Mouse (Mus musculus) heart, adult 2 months (tissue): Measurements from ENCODE around the gene Tesk2. TPM values are rescaled to one million over a fixed set of nuclear protein-coding genes. Genes with fewer than 3 reads are reported as not detected.

Source experiments
- DNase-seq, 2 experiments: peaks; one replicate each; pipeline ENCODE4 v3.0.0; 2021
- H3K27ac ChIP-seq: fragments of 200-600 bp; 2 replicates; pipeline ENCODE4 v1.8.1; 2022
- H3K27me3 ChIP-seq: fragments of 200-500 bp; 2 replicates; pipeline ENCODE4 v1.6.1; 2012; ENCODE audit warnings: mild to moderate bottlenecking, low read length, inconsistent platforms, mixed read lengths; ENCODE audit not compliant: control insufficient read depth, insufficient read depth
- H3K36me3 ChIP-seq: fragments of 200-500 bp; 2 replicates; pipeline ENCODE4 v1.6.1; 2012; ENCODE audit warnings: low read length, inconsistent platforms; ENCODE audit not compliant: control insufficient read depth, insufficient read depth
- H3K4me1 ChIP-seq: fragments of 200-500 bp; 2 replicates; pipeline ENCODE4 v1.6.1; 2011; ENCODE audit warnings: low read length; ENCODE audit not compliant: control insufficient read depth, insufficient read depth
- H3K4me3 ChIP-seq: fragments of 200-600 bp; 2 replicates; pipeline ENCODE4 v1.8.1; 2022
- H3K79me2 ChIP-seq: fragments of 200-500 bp; replicated peaks from 2 replicates; pipeline ENCODE4 v1.6.1; 2012; ENCODE audit warnings: mild to moderate bottlenecking, inconsistent platforms, low read length, moderate library complexity, mixed read lengths; ENCODE audit not compliant: control insufficient read depth, insufficient read depth
- H3K9ac ChIP-seq: fragments of 200-500 bp; 2 replicates; pipeline ENCODE4 v1.6.1; 2012; ENCODE audit warnings: low read depth, mild to moderate bottlenecking, control low read depth, inconsistent platforms, low read length, mixed read lengths
- CTCF ChIP-seq: fragments of 200-600 bp; IDR thresholded peaks from 2 replicates; pipeline ENCODE4 v1.8.1; 2022; ENCODE audit warnings: antibody characterized with exemption, mild to moderate bottlenecking, moderate library complexity
- EP300 ChIP-seq: fragments of 200-500 bp; IDR thresholded peaks from 2 replicates; pipeline ENCODE4 v1.6.1; 2011; ENCODE audit warnings: low read depth, low read length, control low read depth; ENCODE audit not compliant: insufficient read depth
- POLR2A ChIP-seq: fragments of 200-500 bp; IDR thresholded peaks from 2 replicates; pipeline ENCODE4 v1.6.1; 2011; ENCODE audit warnings: mild to moderate bottlenecking, low read depth, low read length, control low read depth; ENCODE audit not compliant: insufficient read depth
- WGBS: fragments of 180-500 bp; shearing (Covaris S2); methylation state at CpG from one replicate; pipeline ENCODE4 v1.1.7; 2018; 5-methylcytosine and 5-hydroxymethylcytosine counted together
- intact Hi-C: fragments of 180-260 bp; cut with DNase I; formaldehyde crosslinking; loops from one replicate; pipeline ENCODE4 v1.15.1; 2025
- polyA plus RNA-seq: library from polyadenylated mRNA; depleted of rRNA; stranded (reverse); fragments of >200 nt; gene quantifications from 2 replicates; pipeline ENCODE4 v1.2.3, GENCODE M21; 2012
- total RNA-seq, 2 experiments: library from RNA; stranded (reverse); gene quantifications; 2 replicates each; pipeline ENCODE4 v1.2.3; 2021

Tesk2 gene
- total and polyA plus RNA-seq, 3 experiments, result 1.5 to 2.3 (median 1.6) TPM

- no peaks in the 10 kb centered on the region for H3K4me1 ChIP-seq
- no peak overlapping the region for H3K9ac ChIP-seq
- no peak overlapping the region for H3K4me3 ChIP-seq
- no peaks in the 10 kb centered on the region for H3K36me3 ChIP-seq
- no peaks in the 10 kb centered on the region for H3K27me3 ChIP-seq
- intact Hi-C loops, result no loop called here
- H3K27ac ChIP-seq, result no peak overlapping the region
- WGBS, result 45% methylated on average over 7 of the region's 7 CpGs
- TF ChIP-seq POLR2A (no peak), CTCF (no peak), EP300 (no peak)
- DNase-seq, result peak in 1 of 2 experiments; percentile 27
- no peaks in the 10 kb centered on the region for H3K79me2 ChIP-seq
These were observed 67.4 kb downstream of the Tesk2 start for GRCm38 (mm10) chr4:116787985-116788760.

GRCm38 (mm10) chr4:116788956-116789355, 68.2 kb downstream of the Tesk2 start:
- no peaks in the 10 kb centered on the region for H3K79me2 ChIP-seq
- no peak overlapping the region for H3K4me3 ChIP-seq
- H3K27me3 ChIP-seq, result no peaks in the 10 kb centered on the region
- no peaks in the 10 kb centered on the region for H3K4me1 ChIP-seq
- no peak overlapping the region for H3K9ac ChIP-seq
- intact Hi-C loops, result loop anchor here (1.0 kb wide), 1 partner anchor 70 kb away; no protein-coding TSS in a partner anchor
- TF ChIP-seq EP300 (0 out of 2 replicates have a peak, but pooled peaks have one; percentile 22), CTCF (peak; percentile 95), POLR2A (no peak)
- 9% methylated on average over 3 of the region's 3 CpGs for WGBS
- H3K36me3 ChIP-seq, result no peaks in the 10 kb centered on the region
- DNase-seq, result peak; percentile 49 to 66
- H3K27ac ChIP-seq, result no peak overlapping the region

- no peak overlapping the region for H3K27ac ChIP-seq
- intact Hi-C loops, result no loop called here
- H3K27me3 ChIP-seq, result no peaks in the 10 kb centered on the region
- H3K4me1 ChIP-seq, result no peaks in the 10 kb centered on the region
- WGBS, result 88% methylated on average over 8 of the region's 8 CpGs
- no peak for DNase-seq
- no peak overlapping the region for H3K9ac ChIP-seq
- no peaks in the 10 kb centered on the region for H3K79me2 ChIP-seq
- TF ChIP-seq EP300, result no peak
- TF ChIP-seq POLR2A, result no peak
- no peak for TF ChIP-seq CTCF
- peaks cover under 1% of the 10 kb centered on the region; the same call in 1 of the 2 replicates for H3K36me3 ChIP-seq
- H3K4me3 ChIP-seq, result no peak overlapping the region
These were observed 71.7 kb downstream of the Tesk2 start for GRCm38 (mm10) chr4:116792453-116792852.

GRCm38 (mm10) chr4:116794273-116794672, 73.5 kb downstream of the Tesk2 start:
- TF ChIP-seq EP300 (no peak), CTCF (peak; percentile 27), POLR2A (no peak)
- Histone ChIP-seq H3K36me3 (peaks cover 2% of the 10 kb centered on the region; the same call in 1 of the 2 replicates), H3K27ac (no peak overlapping the region), H3K79me2 (no peaks in the 10 kb centered on the region), H3K4me3 (no peak overlapping the region), H3K27me3 (no peaks in the 10 kb centered on the region), H3K4me1 (peaks cover 2% of the 10 kb centered on the region; the same call in 1 of the 2 replicates), H3K9ac (no peak overlapping the region)
- whole genome bisulfite sequencing, result 75% methylated on average over 2 of the region's 2 CpGs
- intact Hi-C loops, result no loop called here
- no peak for DNase-seq

- DNase-seq, result peak in 1 of 2 experiments; percentile 62
- no peak for TF ChIP-seq CTCF
- no peak for TF ChIP-seq EP300
- TF ChIP-seq POLR2A, result no peak
- peaks cover 2% of the 10 kb centered on the region; the same call in 1 of the 2 replicates for H3K36me3 ChIP-seq
- H3K4me3 ChIP-seq, result no peak overlapping the region
- no peaks in the 10 kb centered on the region for H3K79me2 ChIP-seq
- peaks cover 2% of the 10 kb centered on the region; the same call in 1 of the 2 replicates for H3K4me1 ChIP-seq
- peak overlapping the region; percentile 82 for H3K27ac ChIP-seq
- no peaks in the 10 kb centered on the region for H3K27me3 ChIP-seq
- no peak overlapping the region for H3K9ac ChIP-seq
- whole genome bisulfite sequencing, result 8% methylated on average over 1 of the region's 1 CpGs
- intact Hi-C loops, result no loop called here
These were observed 75.8 kb downstream of the Tesk2 start for GRCm38 (mm10) chr4:116796442-116797110.

GRCm38 (mm10) chr4:116799901-116800300, 79.2 kb downstream of the Tesk2 start:
- peaks cover 2% of the 10 kb centered on the region; the same call in 1 of the 2 replicates for H3K4me1 ChIP-seq
- no peak overlapping the region for H3K9ac ChIP-seq
- H3K36me3 ChIP-seq, result peaks cover 2% of the 10 kb centered on the region; the same call in 1 of the 2 replicates
- 42% methylated on average over 5 of the region's 5 CpGs for WGBS
- no peak overlapping the region for H3K27ac ChIP-seq
- H3K79me2 ChIP-seq, result no peaks in the 10 kb centered on the region
- TF ChIP-seq EP300, result no peak
- TF ChIP-seq POLR2A, result no peak
- TF ChIP-seq CTCF, result peak; percentile 53
- H3K4me3 ChIP-seq, result no peak overlapping the region
- intact Hi-C loops, result no loop called here
- no peak for DNase-seq
- no peaks in the 10 kb centered on the region for H3K27me3 ChIP-seq
